Mouse (Mus musculus) cerebellum, adult 11-12 months (tissue): ENCODE results near the gene Sfxn2.

Experiments used
- DNase-seq: peaks from one replicate; pipeline ENCODE4 v3.0.0; 2022

Sfxn2 gene

GRCm38 (mm10) chr19:46637598-46637997 lies 64.4 kb downstream of the Sfxn2 start:
- DNase-seq, result no peak

GRCm38 (mm10) chr19:46639053-46639452 lies 65.9 kb downstream of the Sfxn2 start:
- no peak for DNase-seq

GRCm38 (mm10) chr19:46639496-46639895 lies 66.3 kb downstream of the Sfxn2 start:
- no peak for DNase-seq

- DNase-seq, result no peak
Observed at GRCm38 (mm10) chr19:46640780-46641179, 67.6 kb downstream of the Sfxn2 start.

GRCm38 (mm10) chr19:46641420-46642085 lies 68.4 kb downstream of the Sfxn2 start:
- DNase-seq, result no peak

GRCm38 (mm10) chr19:46642136-46642753 lies 69.1 kb downstream of the Sfxn2 start:
- DNase-seq, result no peak

- no peak for DNase-seq
Observed at GRCm38 (mm10) chr19:46643236-46643635, 70.1 kb downstream of the Sfxn2 start.

GRCm38 (mm10) chr19:46644343-46644792 lies 71.2 kb downstream of the Sfxn2 start:
- DNase-seq, result no peak

GRCm38 (mm10) chr19:46644793-46645602 lies 71.8 kb downstream of the Sfxn2 start:
- no peak for DNase-seq

- no peak for DNase-seq
Observed at GRCm38 (mm10) chr19:46646041-46646481, 72.9 kb downstream of the Sfxn2 start.

GRCm38 (mm10) chr19:46647254-46647653 lies 74.1 kb downstream of the Sfxn2 start:
- DNase-seq, result no peak
